Mouse (Mus musculus) hindlimb bud, embryonic 11.5 days (tissue): Measurements from ENCODE around the gene Tdpoz1.
"Not testable (repeated sequence)": the region's sequence is repeated elsewhere in the genome, so short reads cannot be mapped to it uniquely, and the experiment has no call there.

Experiments
- DNase-seq: peaks from one replicate; pipeline ENCODE4 v3.0.0-alpha.2; 2012; ENCODE audit warnings: low read depth, low spot score; ENCODE audit errors: extremely low spot score

The Tdpoz1 gene

GRCm38 (mm10) chr3:93676210-93676609 lies at the start of gene Tdpoz1:
Gene Tdpoz1, minus strand, starts transcription at chr3:93676310.
- not testable (repeated sequence) for DNase-seq

- DNase-seq = not testable (repeated sequence)
Observed at GRCm38 (mm10) chr3:93708969-93709637, 33.0 kb upstream of the Tdpoz1 start.

GRCm38 (mm10) chr3:93692970-93693369 lies 16.9 kb upstream of the Tdpoz1 start, which contains the start of gene Gm37596:
Gene Gm37596, minus strand, starts transcription at chr3:93693070.
- not testable (repeated sequence) for DNase-seq

GRCm38 (mm10) chr3:93670805-93671503 lies 5.2 kb downstream of the Tdpoz1 start:
- not testable (repeated sequence) for DNase-seq

- no peak for DNase-seq
Observed at GRCm38 (mm10) chr3:93654260-93654659, 21.9 kb downstream of the Tdpoz1 start.

- no peak for DNase-seq
Observed at GRCm38 (mm10) chr3:93652586-93652985, 23.5 kb downstream of the Tdpoz1 start, which contains the start of gene Tdpoz2. Gene Tdpoz2, minus strand, starts transcription at chr3:93652686.

GRCm38 (mm10) chr3:93630917-93631714 lies 45.0 kb downstream of the Tdpoz1 start:
- DNase-seq = not testable (repeated sequence)
